Mouse (Mus musculus): ENCODE measurements at regions not wholly inside any gene's neighbourhood (a gene's known extent, or its start where the extent isn't known, plus 50 kb on each side); places are given as distances from the start of the nearest gene placed in this dataset.

GRCm38 (mm10) chr1:154104006-154104600, 96.9 kb upstream of the Zfp648 start:
- TF ChIP-seq CTCF (IDR thresholded peaks at IDR 0.05; ENCODE audit: borderline replicate concordance, insufficient read depth, low read depth, low read length): no peak
- no peak for TF ChIP-seq POLR2A (IDR thresholded peaks at IDR 0.05; ENCODE audit: borderline replicate concordance, insufficient read depth, low read length)
